In genomic region chr8:9771606-9772518, GRCm38 (mm10) we compare ENCODE assay signal across 9 mouse cellular contexts. TPM values are rescaled to one million over a fixed set of nuclear protein-coding genes. Genes with fewer than 3 reads are reported as not detected.
DNase-seq lines count a peak whose midpoint lies in the region; ATAC-seq and TF ChIP-seq lines count a peak whose summit lies in the region.
"Had no signal": no experiment of that assay in that cellular context is flagged by ENCODE, and none has a peak within 500 bp of the region (broad histone marks: within the 10 kb centered on the region; RNA-seq: fewer than 3 reads in every experiment).

No protein-coding gene starts in this region.

- intact Hi-C loops in left cerebral cortex, postnatal 4 days (cut with DNase I): loop anchor here (2.0 to 10.0 kb wide), 2 partner anchors 437 to 537 kb away; no protein-coding TSS in a partner anchor

- no peak for TF ChIP-seq CTCF in heart, postnatal 0 days (IDR thresholded peaks at IDR 0.05; ENCODE audit: low read depth)

- no peaks in the 10 kb centered on the region for H3K4me1 ChIP-seq in heart, postnatal 0 days (ENCODE audit: control insufficient read depth, insufficient read depth)
- no peaks in the 10 kb centered on the region for H3K4me1 ChIP-seq in hindbrain, embryonic 11.5 days (replicated peaks; ENCODE audit: control insufficient read depth, insufficient read depth, low read length)

- H3K9me3 ChIP-seq in heart, postnatal 0 days (replicated peaks; ENCODE audit: control insufficient read depth, low read length): no peaks in the 10 kb centered on the region
- H3K9me3 ChIP-seq in hindbrain, embryonic 11.5 days (ENCODE audit: control insufficient read depth, low read length): no peaks in the 10 kb centered on the region

- peak overlapping the region; percentile 72 for H3K4me2 ChIP-seq in heart, postnatal 0 days (ENCODE audit: low read depth, low read length)
- H3K4me2 ChIP-seq in hindbrain, embryonic 11.5 days (replicated peaks; ENCODE audit: low read depth, low read length): peak overlapping the region; percentile 84

- DNase-seq in heart, postnatal 0 days (ENCODE audit: low spot score): no peak
- DNase-seq in heart, adult 8-10 months (ENCODE audit: low spot score): no peak
- DNase-seq in cerebellum, postnatal 36 days: peak; percentile 54 to 58
- peak; percentile 62 for DNase-seq in hindbrain, embryonic 11.5 days (ENCODE audit: low spot score)
- DNase-seq in left cerebral cortex, postnatal 4 days: peak; percentile 47
- DNase-seq in retina, embryonic 14.5 days (ENCODE audit: low spot score): peak; percentile 58
- no peak for DNase-seq in lung, postnatal 4 days

- 1% methylated on average over 42 of the region's 55 CpGs for WGBS in heart, postnatal 0 days
- WGBS in hindbrain, embryonic 11.5 days: 1% methylated on average over 43 of the region's 55 CpGs

- no peaks in the 10 kb centered on the region for H3K36me3 ChIP-seq in heart, postnatal 0 days (replicated peaks; ENCODE audit: control insufficient read depth, insufficient read depth, low read length)
- H3K36me3 ChIP-seq in hindbrain, embryonic 11.5 days (ENCODE audit: control insufficient read depth, insufficient read depth, low read length): no peaks in the 10 kb centered on the region

- TF ChIP-seq EP300 in heart, postnatal 0 days (IDR thresholded peaks at IDR 0.05; ENCODE audit: low read depth): no peak

- no peak overlapping the region for H3K27ac ChIP-seq in heart, postnatal 0 days (ENCODE audit: low read depth)
- peak overlapping the region; percentile 71 for H3K27ac ChIP-seq in hindbrain, embryonic 11.5 days (ENCODE audit: low read depth, low read length)
- H3K27ac ChIP-seq: macrophage had no signal

- ATAC-seq in heart, postnatal 0 days (ENCODE audit: insufficient read depth, low read depth): no peak
- ATAC-seq in hindbrain, embryonic 11.5 days (ENCODE audit: low FRiP score): peak; percentile 71
- ATAC-seq in erythroid progenitor cell, adult 5-6 weeks (replicated peaks; ENCODE audit: low FRiP score, poor library complexity, severe bottlenecking): no peak

- H3K27me3 ChIP-seq in heart, postnatal 0 days (ENCODE audit: control insufficient read depth, insufficient read depth, low read length): peaks cover 44% of the 10 kb centered on the region
- H3K27me3 ChIP-seq in hindbrain, embryonic 11.5 days (ENCODE audit: control insufficient read depth, insufficient read depth, low read length): peaks cover 8% of the 10 kb centered on the region

- no peak overlapping the region for H3K9ac ChIP-seq in heart, postnatal 0 days (replicated peaks; ENCODE audit: low read depth, low read length)
- H3K9ac ChIP-seq in hindbrain, embryonic 11.5 days (ENCODE audit: low read depth, low read length): peak overlapping the region; percentile 66

- H3K4me3 ChIP-seq in heart, postnatal 0 days (ENCODE audit: low read depth, low read length): peak overlapping the region; percentile 44
- peak overlapping the region; percentile 61 for H3K4me3 ChIP-seq in hindbrain, embryonic 11.5 days (ENCODE audit: low read depth, low read length)

RNA-seq across cellular contexts. Expression of gene Fam155a, which starts 0.9 kb away (rescaled TPM):
- 0.46 and 1.4 TPM in 2 replicates for total RNA-seq in heart, postnatal 0 days (2014; rRNA removed; ENCODE audit: low replicate concordance)
- 0.04 and 0.07 TPM in 2 replicates for polyA plus RNA-seq in heart, postnatal 0 days (2015; fragmentation: Nextera tagmentation; extraction: Ambion mirVana)
- not detected for total RNA-seq in heart, adult 8-10 months (2022)
- polyA plus RNA-seq in hindbrain, embryonic 11.5 days (2014; fragmentation: Nextera tagmentation; extraction: Ambion mirVana): 4.8 and 7.1 TPM in 2 replicates
- 10 to 100 TPM; 84.6 to 84.9 TPM for total RNA-seq in left cerebral cortex, postnatal 4 days (2021)
- not detected in 2 replicates for total RNA-seq in erythroid progenitor cell, adult 5-6 weeks (2015; ENCODE audit: low replicate concordance)
- not detected in 2 replicates for total RNA-seq in erythroid progenitor cell, adult 5-6 weeks (2017; ENCODE audit: low replicate concordance)
- polyA plus RNA-seq: macrophage had no signal

Comparison
In these comparisons a context has a peak if more than half of its experiments do, and no peak if none do; other contexts are left out.
1. DNase-seq: peak in cerebellum, postnatal 36 days (2 of 2), hindbrain, embryonic 11.5 days (single experiment), left cerebral cortex, postnatal 4 days (single experiment) and retina, embryonic 14.5 days (single experiment); none in heart, postnatal 0 days (single experiment), heart, adult 8-10 months (single experiment) and lung, postnatal 4 days (0 of 2).
2. RNA of gene Fam155a, which starts 0.9 kb away (total RNA-seq): 84.6 to 84.9 TPM in left cerebral cortex, postnatal 4 days; 0.46 to 1.4 TPM in heart, postnatal 0 days, not detected in heart, adult 8-10 months and not detected in erythroid progenitor cell, adult 5-6 weeks; every median in the first group is over 10 times any median in the second.